Mouse (Mus musculus): ENCODE data around the gene Tmc6.
A peak's percentile ranks its signal among the peaks of the same experiment; 100 is the strongest.
"Not testable (repeated sequence)": the region's sequence is repeated elsewhere in the genome, so short reads cannot be mapped to it uniquely, and the experiment has no call there.

Gene Tmc6

DNA sequence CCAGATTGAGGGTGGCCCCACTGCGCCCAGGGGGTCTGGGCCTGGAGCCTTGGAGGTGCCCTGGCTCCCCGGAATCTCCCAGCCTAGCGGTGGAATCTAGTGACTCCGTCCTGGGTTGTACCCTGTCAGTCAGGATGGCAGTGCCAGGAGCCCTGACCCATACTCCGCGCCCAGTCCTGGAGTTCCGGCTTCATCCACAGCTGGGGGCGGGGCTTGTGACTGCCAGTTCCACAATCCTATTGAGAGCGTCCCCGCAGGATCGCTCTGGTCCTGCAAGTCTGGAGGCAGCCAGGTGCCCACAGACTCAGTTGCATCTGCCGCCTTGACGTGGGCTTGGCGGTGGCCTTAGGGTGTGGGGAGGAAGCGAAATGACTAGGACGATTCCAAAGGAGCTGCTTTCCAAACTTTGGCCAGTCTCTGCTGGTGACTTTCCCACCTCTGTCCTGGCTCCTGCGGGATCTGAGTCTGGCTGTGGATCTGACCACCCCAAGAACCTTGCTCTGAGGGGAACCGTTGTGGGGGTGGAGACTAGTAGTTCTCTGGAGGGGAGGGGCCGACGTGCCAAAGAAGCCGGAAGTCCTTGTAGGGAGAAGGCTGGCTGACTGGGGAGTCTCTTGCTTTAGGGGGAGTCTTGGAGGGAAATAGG lies 28.5 kb upstream of the Tmc6 start:
- peak; percentile 92 for DNase-seq (ENCODE audit: low spot score)

- DNase-seq (ENCODE audit: low spot score), result peak; percentile 84
Observed at GRCm38 (mm10) chr11:117809407-117810311, 27.7 kb upstream of the Tmc6 start, which contains the start of the genes Gm20708 and Syngr2. Gene Gm20708 (plus strand): TSS chr11:117809668. Gene Syngr2 (plus strand): TSS chr11:117809668.

DNA sequence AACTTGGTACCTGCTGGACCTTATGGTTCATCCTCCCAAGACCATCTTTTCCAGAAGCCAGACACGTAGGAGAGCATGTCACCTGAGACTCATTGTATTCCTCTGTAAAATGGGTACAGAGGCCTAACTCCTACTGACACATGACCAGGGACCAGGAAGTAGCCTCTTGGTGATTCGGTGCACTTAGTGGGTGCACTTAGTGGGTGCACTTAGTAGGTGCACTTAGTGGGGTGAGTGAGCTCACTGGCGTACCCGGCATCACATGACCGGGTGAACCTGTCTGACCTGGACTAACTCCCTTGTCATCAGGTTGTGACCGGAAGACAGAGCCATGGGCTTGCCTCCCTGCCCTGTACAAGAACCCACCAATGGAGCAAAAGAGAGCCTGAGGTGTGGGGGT lies 24.8 kb upstream of the Tmc6 start:
- DNase-seq (ENCODE audit: low spot score), result no peak

DNA sequence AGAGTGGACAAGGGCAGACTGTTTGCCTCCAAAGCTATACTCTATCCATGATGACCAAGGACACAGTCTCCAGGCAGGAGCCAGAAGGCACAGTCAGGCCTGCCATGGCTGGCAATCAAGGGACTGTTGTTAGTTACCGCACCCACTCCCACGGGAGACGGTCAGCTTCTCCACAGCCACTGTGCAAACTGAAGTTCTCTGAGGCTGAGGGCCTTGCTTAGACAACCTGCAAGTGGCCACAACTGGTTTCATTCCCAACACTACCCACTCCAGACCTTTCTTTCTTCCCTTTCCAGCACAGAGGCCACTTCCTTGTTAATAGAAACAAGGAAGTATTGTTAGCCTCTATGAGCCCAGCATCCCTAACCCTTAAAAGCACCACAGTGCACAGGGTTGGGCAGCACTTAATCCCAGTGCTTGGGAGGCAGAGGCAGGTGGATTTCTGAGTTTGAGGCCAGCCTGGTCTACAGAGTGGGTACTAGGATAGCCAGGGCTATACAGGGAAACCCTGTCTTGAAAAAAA lies 21.2 kb upstream of the Tmc6 start:
- no peak for DNase-seq (ENCODE audit: low spot score)

DNA sequence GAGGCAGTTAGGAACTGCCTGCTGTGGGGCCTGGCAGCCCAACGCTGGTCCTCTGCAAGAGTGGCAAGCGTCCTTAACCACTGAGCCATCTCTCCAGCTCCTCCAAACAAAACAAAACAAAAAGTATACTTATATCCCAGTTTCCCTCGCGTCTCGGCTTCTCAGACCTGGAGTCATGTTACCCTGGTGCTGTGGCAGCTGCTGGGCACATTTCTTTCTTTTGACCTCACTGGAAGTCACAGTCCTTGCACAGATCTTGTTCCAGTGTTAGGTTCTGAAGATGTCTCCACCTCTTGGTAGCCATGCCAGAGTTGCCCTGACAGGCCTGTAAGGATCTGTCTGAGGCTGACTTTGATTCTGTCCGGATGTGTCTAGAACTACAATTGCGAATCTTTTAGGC lies 19.7 kb upstream of the Tmc6 start:
- DNase-seq (ENCODE audit: low spot score), result no peak

DNA sequence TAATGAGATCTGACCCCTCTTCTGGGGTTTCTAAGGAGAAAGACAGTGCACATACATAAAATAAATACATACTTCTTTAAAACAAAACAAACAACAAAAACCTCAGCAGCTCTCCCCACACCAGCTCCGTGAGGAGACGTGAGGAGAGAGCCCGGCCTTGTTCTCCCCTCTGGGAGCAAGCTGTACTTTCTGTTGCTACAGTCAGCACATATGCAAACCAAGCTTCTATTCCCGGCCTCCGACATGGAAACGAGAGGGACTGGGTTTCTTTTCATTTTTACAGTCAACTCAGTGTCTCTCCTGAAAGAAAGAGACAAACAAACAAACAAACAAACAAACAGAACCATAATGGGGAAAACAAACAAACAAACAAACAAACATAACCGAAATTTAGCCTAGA lies 18.0 kb upstream of the Tmc6 start:
- no peak for DNase-seq (ENCODE audit: low spot score)

- DNase-seq (ENCODE audit: low spot score), result no peak
Observed at GRCm38 (mm10) chr11:117799174-117799573, 17.2 kb upstream of the Tmc6 start.

- DNase-seq (ENCODE audit: low spot score), result no peak
Observed at GRCm38 (mm10) chr11:117798160-117798541, 16.2 kb upstream of the Tmc6 start.

GRCm38 (mm10) chr11:117797511-117798159 lies 15.6 kb upstream of the Tmc6 start, which contains the start of gene 6030468B19Rik:
Gene 6030468B19Rik (plus strand): TSS chr11:117797660.
- DNase-seq (ENCODE audit: low spot score), result no peak

- DNase-seq (ENCODE audit: low spot score), result no peak
Observed at GRCm38 (mm10) chr11:117796954-117797353, 15.0 kb upstream of the Tmc6 start.

DNA sequence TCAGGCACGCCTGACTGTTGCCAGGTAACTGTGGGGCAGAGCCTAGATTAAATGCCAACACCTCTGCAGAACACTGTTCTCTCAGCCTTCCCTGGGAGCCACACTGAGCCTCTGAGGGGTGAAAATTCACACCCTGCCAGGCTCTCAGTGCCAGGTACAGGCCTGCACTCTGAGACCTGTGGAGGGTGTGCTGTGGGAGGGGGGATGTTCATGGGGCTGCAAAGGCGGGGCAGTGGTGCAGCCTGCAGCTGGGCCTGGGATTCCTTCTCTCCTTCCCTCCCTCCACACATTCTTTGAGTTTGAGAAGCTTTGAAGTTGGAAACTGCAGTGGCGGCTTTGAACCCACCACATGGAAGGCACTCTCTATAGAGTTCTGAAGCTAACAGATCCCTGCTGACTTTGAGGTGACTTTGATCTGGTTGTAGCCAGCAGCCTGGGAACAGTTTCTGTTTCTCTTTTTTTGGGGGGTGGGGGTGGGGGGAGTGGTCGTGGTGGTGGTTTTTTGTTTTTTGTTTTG lies 12.1 kb upstream of the Tmc6 start:
- DNase-seq (ENCODE audit: low spot score), result no peak

DNA sequence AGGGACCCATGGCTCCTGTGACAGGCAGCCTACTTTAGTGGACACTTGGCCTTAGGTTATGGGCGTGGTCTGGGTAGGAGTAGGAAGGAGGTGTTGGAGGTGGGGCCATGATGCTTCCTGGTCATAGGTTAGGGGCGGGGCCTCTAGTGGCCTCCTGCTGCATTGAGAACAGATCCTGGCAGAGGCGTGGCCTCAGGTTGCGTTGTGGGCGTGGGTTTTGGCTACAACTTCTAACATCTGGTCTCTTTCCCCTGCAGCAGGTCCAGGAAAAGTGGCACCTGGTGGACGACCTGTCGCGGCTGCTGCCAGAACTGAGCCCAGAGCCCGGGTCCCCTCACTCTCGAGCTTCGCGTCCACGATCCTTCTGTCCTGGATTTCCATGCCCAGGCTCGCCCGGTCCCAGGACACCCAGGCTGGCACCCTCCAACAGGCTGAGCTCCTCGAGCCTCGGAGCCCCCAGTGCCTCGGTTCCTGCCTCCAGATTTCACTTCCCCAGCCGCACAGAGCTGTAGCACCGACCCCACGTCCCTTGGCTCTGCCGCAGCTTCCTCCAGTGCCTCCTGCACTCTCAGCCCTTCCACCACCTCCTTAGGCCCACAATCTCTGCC lies 10.4 kb upstream of the Tmc6 start:
- peak; percentile 73 for DNase-seq (ENCODE audit: low spot score)

DNA sequence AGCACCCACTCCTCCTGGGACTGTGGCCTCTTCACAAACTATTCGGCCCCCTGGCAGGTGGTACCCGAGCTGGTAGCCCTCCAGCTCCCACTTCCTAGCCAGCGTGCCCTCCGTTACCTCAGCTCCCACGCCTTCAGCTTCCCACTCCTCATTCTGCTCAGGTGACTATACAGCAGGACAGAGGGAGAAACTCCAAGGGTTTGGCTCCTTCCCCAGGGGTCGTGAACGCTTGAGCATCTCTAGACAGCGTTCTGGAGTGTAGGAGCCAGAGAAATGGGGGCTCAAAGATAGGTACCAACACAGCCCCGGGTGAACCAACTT lies 9.4 kb upstream of the Tmc6 start:
- no peak for DNase-seq (ENCODE audit: low spot score)

- DNase-seq (ENCODE audit: low spot score), result no peak
Observed at GRCm38 (mm10) chr11:117790703-117791440, 8.9 kb upstream of the Tmc6 start.

- DNase-seq (ENCODE audit: low spot score), result peak; percentile 79
Observed at GRCm38 (mm10) chr11:117790286-117790685, 8.3 kb upstream of the Tmc6 start.

DNA sequence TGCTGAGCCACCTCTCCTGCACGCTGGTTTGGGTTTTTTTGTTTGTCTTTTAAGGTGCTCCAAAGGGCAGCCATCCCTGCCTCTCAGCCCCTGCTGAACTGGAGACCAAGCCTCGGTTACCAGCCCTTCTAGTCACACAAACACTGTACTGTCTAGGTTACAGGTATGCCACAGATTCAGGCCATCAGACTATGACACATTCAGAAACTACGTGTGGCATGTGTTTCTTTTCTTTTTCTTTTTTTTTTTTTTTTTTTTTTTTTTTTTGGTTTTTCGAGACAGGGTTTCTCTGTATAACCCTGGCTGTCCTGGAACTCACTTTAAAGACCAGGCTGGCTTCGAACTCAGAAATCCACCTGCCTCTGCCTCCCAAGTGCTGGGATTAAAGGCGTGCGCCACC lies 6.5 kb upstream of the Tmc6 start:
- DNase-seq (ENCODE audit: low spot score), result not testable (repeated sequence)

- peak; percentile 77 for DNase-seq (ENCODE audit: low spot score)
Observed at GRCm38 (mm10) chr11:117786294-117786693, 4.3 kb upstream of the Tmc6 start.

DNA sequence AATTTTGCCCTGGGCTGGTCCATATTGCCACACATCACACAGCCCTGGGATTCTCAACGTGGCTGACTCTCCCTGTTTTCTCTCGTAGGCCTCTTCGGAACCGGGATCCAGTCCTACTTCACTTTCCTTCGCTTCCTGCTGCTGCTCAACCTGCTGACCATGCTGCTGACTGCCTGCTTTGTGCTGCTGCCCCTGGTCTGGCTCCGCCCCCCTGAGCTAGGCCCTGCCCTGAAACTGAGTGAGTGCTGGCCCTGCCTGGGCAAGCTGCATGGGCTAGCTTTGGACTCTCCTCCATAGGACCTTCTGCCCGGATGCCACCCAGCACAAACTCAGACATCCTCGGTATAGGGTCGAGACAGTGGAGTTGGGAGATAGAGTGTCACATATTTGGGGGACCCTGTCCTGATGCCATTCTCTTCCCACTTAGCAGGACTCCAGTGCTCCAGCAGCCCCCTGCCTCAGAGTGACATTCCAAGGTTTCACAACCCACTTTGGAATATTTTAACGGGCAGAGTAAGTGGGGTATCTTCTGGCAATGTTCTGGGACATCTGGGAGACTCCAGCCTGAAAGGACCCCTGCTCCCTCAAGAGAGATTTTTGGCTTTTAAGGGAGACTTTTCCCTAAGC lies 1.8 kb upstream of the Tmc6 start:
- DNase-seq (ENCODE audit: low spot score), result peak; percentile 50

DNA sequence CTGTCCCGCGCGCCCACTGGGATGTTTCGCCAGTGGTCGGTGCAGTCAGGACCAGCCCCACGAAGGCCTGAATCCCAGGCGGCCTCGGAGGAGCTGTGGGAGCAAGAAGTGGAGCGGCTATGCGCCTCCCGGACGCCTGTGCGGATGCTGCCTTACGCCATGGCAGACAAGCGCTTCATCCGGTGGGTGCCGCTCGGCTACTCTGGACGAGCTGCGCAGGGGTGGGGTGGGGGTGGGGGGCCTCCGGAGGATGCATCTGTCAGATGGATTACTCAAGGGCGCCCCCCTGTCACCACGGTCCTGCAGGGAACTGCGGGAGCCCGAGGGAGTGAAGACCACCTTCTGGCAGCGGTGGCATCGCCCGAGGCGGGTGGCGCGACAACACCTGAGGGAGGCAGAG lies 1.1 kb upstream of the Tmc6 start:
- DNase-seq (ENCODE audit: low spot score), result peak; percentile 83

DNA sequence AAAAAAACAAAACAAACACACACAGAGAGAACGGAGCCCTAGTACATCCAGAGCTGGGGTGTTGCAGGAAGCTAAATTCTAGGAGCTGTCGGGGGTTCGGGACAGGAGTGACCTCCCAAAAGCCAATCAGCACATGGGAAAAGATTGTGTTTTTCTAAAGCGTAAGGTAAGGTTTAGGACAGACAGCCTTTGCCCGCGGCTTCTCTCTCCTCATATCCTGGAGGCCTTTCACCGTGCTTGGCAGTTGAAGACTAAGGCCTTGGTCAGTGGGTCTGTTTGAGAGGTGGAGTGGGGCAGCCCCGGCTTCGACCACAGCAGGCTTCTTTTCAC lies 672 bp upstream of the Tmc6 start:
- DNase-seq (ENCODE audit: low spot score), result no peak

Data from embryo, embryonic 10.5 days (tissue).